Mouse (Mus musculus) megakaryocyte progenitor cell, adult 5-6 weeks (primary cell): ENCODE measurements around the gene Fam180a. TPM values are rescaled to one million over a fixed set of nuclear protein-coding genes. Genes with fewer than 3 reads are reported as not detected.
A peak's percentile ranks its signal among the peaks of the same experiment; 100 is the strongest.

Experiments
- ATAC-seq: replicated peaks from 2 replicates; pipeline ENCODE4 v1.8.0; 2016; ENCODE audit warnings: mild to moderate bottlenecking, moderate TSS enrichment, inconsistent platforms; ENCODE audit not compliant: poor library complexity
- total RNA-seq, 2 experiments: library from RNA; stranded (forward) in 1 of 2; stranded (reverse) in 1 of 2; fragments of 157-497, 149-512 nt in 1 of 2; fragments of 200-1000 nt in 1 of 2; gene quantifications; 2 replicates each; pipeline versions ENCODE4 v1.2.3 to v1.2.4; 2015 to 2017

Gene Fam180a
- total RNA-seq, 2 experiments from 2014 or later: not detected

DNA sequence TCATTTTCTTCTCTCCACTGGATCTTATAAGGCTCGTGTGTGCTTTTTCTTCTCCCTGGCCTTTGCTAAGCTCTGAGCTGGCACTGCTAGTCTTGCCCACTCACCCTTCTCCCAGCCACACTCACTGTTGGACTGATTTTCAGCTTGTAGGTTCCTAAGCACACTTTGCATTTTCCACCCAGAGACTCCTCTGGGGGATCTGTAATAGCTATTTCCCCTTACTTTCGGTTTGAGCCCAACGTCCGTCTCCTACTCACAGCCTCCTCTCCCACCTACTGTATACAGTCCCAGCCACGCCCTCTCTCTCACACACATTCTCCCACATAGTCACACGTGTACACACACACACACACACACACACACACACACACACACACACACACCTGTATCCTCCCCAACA is 6.1 kb downstream of the Fam180a start:
- no peak for ATAC-seq

DNA sequence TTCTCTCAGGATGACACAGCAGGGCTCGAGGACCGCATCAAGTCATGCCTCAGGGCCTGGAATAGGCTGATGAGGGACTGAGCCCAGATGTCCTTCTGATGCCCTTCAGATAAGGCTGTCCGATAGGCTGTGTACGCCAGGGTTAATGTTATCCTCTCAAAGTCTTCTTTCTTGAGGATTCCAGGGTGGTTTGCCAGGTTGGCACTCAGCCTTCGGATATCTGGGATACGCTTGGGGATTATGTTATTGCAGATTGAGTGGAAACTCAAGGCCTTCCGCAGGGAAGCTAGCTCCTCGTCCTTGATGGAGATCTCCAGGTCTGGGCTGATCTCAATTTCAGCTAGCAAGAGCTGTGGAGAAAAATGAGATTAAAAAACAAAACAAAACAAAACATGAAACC is 12.4 kb downstream of the Fam180a start:
- no peak for ATAC-seq

DNA sequence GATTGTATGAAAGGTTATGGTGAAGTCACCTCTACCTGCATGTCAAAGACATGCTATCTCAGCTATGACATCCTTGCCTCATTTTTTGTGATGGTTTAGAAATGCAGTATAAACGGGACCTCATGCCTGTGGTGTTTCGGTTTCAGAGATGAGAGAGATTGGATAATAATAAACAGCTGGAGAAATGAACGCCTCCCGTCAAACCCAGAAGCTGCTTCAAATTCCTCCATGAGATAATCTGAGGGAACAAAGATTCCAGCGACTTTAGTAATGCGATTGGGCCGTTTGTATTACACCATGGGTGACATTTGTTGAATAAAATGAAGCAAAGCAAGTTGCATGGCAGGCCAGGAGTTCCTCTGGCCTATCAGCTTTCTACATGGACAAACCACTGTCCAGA is 16.5 kb downstream of the Fam180a start:
- ATAC-seq: no peak

DNA sequence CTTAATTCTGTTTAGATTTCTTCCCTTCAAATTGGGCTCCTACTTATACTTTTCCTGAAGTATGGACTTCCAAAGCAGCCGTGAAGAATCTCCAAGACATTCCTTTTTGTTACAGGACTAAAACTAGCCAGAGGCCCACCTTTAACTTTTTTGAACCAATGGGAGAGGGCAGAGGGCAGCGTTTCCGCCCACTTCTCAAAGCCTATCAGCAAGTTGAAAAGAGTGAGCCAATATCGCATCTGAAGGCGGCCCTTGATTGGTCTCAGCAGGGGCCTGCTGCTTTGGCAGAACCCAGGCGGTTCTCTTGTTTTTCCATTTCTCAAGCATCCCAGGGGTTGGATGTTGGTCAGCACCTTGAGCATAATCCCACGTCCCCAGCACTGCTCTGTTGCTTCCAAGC is 17.9 kb downstream of the Fam180a start, which contains the start of gene Slc13a4:
Slc13a4 (minus strand) TSS at position 95 of the 400 bp plus-strand sequence.
- ATAC-seq: no peak

DNA sequence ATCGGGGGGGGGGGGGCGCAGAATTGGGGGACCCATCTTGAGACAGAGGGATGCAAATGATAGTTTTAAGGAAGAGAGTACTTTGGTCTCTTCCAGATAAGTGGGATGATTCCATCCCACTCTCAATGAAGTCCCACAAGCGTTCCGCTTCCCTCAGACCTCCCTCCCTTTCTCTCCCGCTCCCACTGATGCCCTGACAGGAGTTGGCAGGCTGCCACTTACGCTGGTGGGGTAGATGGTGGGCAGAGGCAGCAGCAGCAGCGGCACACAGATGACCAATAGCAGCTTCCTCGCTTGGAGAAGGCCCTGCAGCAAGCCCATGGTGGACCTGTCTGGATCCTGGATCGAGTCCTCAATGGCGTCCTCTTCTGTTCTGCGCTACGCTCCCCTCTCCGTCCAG is 18.8 kb downstream of the Fam180a start:
- no peak for ATAC-seq

DNA sequence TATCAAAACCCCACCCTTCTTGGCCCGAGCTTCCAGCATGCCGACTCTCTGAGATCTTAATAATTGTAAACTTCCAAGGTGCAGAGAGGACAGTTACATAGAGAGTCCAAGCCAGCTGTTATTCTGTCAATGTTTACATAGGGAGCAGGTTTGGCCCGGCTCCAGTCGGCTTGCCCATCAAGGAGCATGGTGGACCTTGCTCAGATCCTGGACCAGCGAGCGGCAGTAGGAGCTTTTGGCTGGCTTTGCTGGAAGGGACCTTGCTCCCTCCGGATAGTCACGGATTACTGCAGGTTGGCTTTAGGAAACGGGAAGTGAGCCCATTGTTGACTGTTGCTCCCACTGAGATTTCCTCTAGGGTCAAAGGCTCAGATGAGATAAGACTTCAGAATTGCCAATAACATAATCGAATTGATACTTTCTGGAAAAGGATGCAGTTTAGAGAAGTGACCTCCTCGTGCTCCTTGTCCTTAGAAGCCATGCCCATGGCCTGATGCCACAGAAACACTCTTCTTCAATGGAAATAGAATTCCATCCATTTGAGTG is 22.5 kb downstream of the Fam180a start:
- no peak for ATAC-seq

DNA sequence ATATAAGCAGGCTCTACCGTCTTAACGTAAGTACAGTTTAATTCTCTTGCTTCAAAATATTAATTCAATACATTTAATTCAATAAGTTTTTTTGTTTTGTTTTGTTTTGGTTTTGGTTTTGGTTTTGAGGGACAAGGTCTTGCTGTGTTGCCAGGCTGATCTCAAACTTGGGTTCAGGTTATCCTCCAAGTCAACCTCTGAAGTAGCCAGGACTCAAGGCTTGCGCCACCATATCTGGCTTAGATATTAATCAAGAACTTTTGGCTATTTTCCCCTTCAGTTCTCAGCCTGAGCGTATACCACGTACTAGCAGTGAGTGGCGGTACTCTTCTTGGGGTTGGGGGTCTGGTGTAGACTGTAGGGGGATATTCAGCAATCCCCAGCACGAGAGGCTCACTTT is 23.4 kb downstream of the Fam180a start:
- ATAC-seq: no peak

DNA sequence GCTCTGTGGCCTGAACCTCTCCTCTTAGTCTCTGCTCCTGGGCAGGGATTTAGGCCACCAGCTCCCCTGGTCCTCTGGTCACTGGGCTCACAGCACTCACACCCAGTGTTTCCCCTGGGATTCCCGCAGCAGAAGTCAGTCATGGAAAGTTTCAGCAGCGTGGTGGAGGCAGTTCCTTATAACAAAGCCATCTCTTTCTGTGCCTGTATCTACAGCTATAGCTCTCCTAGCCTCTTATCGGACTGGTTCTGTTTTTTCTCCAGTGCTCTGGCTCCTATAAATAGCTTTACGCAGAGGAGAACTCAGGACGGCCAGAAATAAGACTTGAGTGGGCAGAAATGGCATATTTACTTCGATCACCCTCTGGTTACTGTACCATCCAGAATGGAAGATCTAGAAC is 27.6 kb downstream of the Fam180a start:
- ATAC-seq: no peak

DNA sequence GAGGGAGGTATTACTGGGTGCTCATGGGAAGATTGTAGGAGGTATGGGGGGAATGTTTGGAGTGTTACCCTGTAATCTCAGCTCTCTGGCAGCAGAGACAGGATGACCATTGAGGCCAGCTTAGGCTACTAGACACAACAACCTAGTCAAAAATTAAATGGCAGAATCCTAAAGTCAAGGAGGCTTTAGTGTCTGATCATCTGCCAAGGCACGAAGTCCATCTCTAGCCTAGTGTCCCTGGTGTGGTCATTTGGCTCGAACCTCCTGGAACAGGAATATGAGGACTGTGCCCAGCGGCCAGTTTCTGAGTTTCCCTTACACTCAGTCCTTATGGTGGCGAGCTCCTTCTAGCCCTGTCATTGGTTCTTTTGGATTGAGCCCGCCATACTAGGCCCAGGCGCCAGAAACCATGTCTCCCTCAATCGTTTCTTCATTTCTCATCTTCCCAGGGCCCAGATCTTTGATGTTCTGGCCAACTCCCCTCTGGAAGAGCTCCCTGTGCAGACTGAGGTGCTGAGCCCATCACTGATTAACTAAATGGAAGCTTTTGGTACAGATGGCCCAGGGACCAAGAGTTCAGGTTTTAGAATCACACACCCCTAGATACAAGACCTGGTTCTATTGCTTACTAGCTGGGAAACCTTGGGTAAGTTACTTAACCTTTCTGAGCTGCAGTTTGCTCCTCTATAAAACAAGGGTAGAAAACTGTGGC is 28.3 kb downstream of the Fam180a start:
- no peak for ATAC-seq

DNA sequence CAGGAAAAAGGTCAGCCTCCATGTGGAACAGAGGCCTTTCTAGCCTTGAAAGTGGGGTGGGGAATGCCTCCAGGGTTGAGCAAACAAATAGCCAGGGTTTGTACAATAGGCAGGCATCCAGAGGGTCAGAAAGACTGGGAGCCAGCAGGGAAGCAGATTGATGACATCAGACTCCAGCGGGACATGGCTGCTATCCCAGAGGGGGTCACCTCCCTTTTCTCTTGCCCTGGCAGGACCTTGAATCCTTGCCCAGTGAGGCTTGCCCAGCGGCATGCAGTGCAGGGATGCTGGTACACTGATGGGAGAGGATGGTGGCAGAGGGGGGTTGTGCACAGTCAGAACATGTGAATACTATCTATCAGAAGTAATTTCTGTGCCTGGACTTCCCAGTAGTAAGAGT is 28.9 kb downstream of the Fam180a start:
- ATAC-seq: no peak

DNA sequence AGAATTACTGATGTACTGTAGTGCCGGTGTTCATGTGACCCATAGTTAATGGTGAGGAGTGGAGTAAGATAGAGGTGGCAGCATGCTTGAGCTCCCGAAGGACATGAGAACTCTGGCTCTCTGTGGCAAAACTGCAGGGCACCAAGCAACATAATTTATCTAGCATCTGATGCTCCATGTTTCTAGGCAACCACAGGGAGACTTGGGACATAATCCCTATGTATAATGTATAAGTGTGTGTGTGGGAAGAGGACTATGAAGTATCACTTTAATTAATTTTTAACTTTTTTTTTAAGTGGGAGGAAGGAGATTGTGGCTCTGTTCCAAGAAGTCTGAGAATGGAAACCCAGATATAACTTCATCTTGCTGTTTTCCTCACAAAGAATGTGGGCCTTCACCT is 31.0 kb downstream of the Fam180a start:
- no peak for ATAC-seq

DNA sequence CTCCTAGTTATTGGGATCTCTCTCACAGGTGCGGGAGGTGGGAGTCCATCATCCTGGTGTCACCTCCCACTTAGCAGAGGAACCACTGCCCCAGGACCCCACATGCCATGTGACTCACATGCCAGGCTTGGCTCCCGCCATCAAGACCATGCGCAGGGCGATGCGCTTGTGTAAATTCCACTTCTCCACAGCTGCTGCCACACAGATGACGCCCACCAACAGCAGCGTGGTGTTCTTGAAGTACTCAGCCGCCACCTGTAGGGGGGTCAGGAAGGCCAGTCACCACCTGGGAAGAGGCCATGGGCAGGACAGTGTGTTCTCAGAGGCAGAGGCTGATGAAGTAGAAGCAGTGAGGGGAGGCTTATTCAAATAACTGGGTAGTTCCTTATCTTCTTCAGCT is 36.3 kb downstream of the Fam180a start:
- ATAC-seq: 0 out of 2 replicates have a peak, but pooled peaks have one; percentile 13

DNA sequence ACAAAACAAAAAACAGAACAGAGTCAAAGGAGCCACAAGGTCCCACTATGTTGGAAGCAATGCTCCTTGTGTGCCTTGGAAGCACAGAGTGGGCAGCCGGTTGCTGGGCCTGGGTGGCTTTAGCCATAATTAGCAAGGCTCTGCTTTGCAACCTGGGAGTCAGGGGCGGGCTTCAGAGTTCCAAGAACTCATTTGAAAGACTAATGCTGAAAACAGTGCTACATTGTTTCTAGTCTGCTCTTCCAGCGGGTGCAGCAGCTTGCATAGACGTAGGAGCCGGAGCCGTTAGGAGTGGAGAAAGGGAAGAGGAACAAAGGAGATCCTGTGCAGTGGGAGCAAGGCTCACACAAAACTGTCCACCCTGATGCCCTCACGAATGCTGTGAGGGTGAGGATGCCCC is 37.0 kb downstream of the Fam180a start:
- no peak for ATAC-seq

DNA sequence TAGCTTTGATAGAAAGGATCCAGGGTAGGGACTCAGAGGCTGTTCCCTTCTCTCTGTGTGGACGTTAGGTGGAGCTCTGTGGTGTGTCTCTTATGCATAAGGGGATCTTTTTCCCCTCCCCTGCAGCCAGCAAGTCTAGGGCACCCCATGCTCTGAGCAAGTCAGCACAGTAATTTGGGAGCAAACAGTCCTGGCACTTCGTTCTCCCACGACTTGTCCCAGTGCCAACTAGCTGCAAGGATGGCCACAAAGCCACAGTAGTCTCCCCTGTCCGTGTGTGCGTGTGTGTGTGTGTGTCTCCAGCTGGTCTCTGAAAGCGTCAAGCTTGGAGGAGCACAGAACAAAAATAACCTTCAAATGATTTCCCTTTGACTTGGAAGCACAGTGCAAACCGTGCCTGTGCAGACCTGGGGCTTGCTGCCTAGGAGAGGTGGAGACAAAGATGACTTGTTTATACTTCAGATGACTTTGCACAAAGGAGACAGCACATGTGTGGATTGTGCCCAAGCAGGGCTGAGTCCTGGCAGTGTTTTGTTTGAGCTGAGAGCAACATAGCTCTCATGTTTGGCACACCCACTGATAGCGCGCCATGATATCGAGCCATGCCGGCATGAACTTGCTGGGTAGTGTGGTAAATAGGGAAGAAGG is 37.7 kb downstream of the Fam180a start:
- ATAC-seq: peak; percentile 74

DNA sequence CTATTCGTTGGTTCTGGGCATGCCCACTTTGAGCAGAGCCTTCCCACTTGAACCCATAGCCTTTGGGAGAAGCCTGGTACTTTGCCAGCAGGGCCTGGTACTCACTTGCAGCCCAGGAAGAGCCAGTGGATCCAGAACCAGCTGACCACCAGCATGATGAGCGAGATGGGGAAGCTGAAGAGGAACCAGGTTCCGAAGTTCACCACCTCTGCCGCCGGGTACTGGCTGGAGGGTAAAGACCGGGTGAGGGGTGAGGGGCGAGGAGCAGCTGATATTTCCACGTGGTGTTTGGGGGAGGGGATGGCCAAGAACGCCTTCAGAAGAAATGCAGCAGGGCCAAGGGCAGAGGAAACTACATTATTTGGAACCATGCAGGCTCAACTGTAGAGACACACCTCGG is 46.6 kb downstream of the Fam180a start:
- no peak for ATAC-seq

DNA sequence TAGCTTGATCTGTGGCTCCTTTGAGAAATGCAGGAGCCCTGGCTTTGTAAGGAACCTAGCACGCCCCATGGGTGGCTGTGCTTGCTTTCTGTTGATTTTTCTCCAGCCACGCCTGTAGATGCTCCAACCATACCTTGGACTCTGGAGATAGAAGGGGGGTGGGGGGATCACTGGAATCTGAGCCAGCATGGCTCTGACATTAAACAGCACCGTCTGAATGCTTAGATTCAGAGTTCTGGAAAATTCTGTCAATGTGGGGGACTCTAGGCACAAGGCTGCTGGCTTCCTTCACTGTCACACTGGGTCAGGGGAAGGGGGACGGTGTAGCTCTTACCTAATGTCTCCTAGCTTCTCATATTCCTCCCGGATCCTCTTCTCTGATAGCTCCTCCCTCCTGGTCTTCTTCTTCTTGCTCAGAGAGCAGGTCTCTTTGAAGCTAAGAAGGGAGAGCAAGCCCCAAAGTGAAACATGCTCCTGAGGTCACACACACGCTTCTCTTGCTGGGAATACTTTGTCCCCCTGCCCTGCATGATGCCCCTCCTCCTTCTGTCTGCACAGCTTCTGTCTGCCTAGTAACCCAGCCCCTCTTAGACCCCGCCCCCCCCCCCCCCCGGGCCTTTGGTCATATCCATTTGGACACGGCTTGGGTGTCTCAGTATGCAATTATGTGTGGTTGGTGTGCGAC is 47.9 kb downstream of the Fam180a start:
- no peak for ATAC-seq

DNA sequence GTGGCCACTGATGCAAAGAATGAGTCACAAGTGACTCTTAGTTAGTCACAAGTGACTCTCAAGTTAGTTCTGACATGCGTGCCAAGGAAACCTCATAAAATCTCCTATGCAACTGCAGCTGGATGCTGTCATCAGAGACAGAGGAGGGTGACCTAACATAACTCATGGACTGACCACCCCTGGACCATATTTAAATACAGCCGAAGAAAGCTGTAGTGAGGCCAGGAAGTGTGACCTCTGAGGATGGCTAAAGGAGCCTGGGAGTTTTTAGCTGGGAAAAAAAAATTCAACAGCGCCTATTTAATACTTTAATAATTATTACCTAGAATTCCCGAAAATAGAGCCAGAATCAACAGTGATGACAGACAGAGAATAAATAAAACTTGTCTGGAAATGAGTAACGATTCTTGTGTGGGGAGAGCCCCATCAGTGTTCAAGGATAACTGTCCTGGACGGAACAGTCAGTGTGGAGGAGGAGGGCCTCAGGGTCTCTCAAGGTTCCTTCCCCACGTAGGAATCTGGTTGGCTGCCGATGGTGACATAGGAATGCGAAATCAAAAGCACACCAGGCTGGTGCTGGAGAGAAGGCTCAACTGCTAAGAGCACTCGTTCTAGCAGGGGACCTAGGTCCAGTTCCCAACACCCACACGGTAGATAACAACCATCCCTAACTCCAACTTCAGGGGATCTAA is 52.4 kb downstream of the Fam180a start:
- ATAC-seq: no peak

DNA sequence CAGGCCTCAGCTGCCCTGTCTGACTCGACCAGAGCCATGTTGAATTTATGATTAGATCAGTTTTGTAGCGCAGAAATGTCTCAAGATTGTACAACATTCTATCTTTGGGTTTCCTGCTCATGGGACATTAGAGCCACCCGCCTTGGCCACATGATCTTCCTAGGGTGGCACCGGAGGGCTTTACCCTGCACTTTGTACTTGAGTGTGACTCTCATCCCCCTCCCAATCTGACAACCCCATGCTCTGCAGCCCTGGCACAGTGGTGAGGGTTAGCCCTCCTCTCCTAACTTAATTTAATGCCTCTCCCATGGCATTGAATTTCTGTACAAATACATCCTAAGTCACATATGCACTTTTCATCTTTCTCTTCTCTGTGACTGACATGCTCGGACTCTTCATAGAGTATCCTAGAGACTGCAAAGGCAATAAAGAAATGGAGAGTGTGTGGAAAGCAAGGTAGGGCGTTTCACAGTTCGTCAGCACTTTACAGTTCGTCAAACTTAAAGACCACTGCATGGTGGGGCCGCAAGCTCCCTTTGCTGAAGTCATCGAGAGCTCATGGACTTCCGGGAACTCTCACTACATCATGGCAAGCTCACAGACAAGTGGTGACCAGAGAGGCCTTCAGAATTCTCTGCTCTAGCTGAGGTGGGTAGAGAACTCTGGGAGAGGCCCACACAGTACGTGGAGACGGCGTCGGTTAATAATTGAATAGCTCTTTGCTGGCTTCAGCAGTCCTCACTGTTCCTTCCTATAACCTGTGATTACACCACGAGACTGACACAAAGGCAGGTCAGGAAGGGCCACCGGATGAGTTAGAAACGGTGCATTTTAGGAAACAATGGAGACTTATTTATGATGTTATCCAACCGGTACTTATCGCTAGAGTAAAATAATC is 53.8 kb downstream of the Fam180a start:
- ATAC-seq: no peak

DNA sequence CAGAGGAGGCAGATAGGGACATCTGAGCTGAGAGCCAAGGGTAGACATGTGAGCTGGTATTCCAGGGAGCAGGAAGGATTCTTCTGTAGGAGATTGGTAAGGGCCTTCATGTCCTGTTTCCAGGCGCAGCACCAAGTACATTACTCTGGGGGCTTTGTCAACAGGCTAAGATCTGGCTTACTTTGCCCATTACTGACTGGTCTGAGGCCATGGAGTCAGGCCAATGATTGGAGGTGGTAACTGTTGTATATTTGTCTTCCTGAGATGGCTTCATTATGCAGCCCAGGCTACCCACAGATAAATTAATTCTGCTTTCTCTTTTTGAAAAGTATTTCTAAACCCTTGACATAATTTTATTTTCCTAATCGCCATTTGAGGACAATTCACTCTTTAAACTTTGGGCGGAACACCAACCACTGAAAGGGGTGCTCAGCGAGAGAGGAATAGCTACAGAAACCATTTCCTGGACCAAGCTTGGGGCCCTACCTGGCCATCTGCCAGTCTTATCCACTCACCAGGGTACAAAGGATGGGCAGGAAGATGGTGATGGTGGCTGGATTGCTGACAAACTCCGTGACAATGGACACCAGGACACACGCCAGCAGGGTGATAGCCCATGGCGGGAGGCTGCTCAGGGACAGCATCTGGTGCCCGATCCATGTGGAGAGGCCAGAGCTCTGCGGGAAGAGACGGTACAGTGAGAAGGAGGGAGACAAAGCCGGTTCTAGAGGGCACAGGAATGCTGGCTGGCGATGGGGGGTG is 54.7 kb downstream of the Fam180a start:
- ATAC-seq: no peak
